Mouse (Mus musculus): ENCODE results near the gene Xrcc6. TPM values are rescaled to one million over a fixed set of nuclear protein-coding genes. Genes with fewer than 3 reads are reported as not detected.

The Xrcc6 gene
- total and polyA plus RNA-seq, 2 experiments from 2014 or later = 29.5 to 34.8 TPM

DNA sequence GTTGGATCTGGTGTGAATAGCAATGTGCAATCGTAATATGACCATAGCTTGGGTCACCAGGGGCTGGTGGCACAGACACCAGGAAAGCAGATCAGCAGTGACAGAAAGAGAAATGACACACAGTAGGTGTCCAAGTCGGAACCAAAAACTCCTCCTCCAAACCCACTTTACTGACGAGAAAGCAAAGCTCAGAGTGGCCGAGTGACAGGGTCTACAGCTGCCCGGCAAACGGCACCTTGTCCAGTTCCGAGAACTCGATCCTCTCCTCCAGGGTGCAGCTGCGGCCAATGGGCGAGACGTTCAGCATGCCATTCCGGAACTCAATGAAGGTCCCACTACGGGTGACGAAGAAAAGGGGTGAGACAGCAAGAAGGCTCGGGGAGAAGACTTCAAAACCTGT is 32.2 kb upstream of the Xrcc6 start:
- H3K27me3 ChIP-seq (ENCODE audit: insufficient read depth, low read length) = no peaks in the 10 kb centered on the region
- H3K9ac ChIP-seq = no peak overlapping the region
- H3K27ac ChIP-seq (ENCODE audit: low read depth, low read length) = no peak overlapping the region
- WGBS = 90% methylated on average over 15 of the region's 15 CpGs
- H3K36me3 ChIP-seq (ENCODE audit: insufficient read depth) = peaks cover 47% of the 10 kb centered on the region
- H3K9me3 ChIP-seq (ENCODE audit: low read length) = no peaks in the 10 kb centered on the region
- no peak for TF ChIP-seq CTCF (IDR thresholded peaks at IDR 0.05; ENCODE audit: low read depth)
- H3K4me1 ChIP-seq (ENCODE audit: insufficient read depth) = 0 out of 2 replicates have a peak, but pooled peaks cover 3% of the 10 kb centered on the region
- DNase-seq = no peak
- ATAC-seq = no peak
- no peak overlapping the region for H3K4me3 ChIP-seq (ENCODE audit: low read depth, low read length)
- no peak overlapping the region for H3K4me2 ChIP-seq (ENCODE audit: low read depth)

DNA sequence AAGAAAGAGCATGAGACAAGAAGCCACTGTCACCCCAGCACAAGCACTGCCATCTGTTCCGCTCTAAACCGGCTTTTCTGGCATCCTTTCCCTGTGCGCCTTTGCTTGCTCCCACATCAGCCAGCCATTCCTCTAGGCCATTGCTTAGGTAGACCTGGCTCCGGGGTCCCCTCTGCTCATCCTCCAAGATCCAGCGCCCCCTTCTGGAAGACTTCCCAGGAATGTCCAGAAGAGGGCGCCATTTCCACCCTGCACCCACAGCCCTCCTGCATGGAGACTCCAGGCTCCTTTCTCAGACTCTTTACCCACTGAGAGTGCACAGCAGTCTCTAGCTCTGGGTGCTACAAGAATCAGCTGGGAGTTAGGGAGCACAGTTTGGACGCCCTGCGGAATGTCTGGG is 31.2 kb upstream of the Xrcc6 start:
- Histone ChIP-seq H3K36me3 (ENCODE audit: insufficient read depth) (peaks cover 38% of the 10 kb centered on the region), H3K27ac (ENCODE audit: low read depth, low read length) (no peak overlapping the region), H3K4me2 (ENCODE audit: low read depth) (no peak overlapping the region), H3K27me3 (ENCODE audit: insufficient read depth, low read length) (no peaks in the 10 kb centered on the region), H3K4me3 (ENCODE audit: low read depth, low read length) (no peak overlapping the region), H3K9me3 (ENCODE audit: low read length) (no peaks in the 10 kb centered on the region), H3K9ac (no peak overlapping the region), H3K4me1 (ENCODE audit: insufficient read depth) (0 out of 2 replicates have a peak, but pooled peaks cover 6% of the 10 kb centered on the region)
- peak; percentile 92 for TF ChIP-seq CTCF (IDR thresholded peaks at IDR 0.05; ENCODE audit: low read depth)
- no peak for ATAC-seq
- WGBS = 51% methylated on average over 8 of the region's 8 CpGs
- peak; percentile 67 for DNase-seq

DNA sequence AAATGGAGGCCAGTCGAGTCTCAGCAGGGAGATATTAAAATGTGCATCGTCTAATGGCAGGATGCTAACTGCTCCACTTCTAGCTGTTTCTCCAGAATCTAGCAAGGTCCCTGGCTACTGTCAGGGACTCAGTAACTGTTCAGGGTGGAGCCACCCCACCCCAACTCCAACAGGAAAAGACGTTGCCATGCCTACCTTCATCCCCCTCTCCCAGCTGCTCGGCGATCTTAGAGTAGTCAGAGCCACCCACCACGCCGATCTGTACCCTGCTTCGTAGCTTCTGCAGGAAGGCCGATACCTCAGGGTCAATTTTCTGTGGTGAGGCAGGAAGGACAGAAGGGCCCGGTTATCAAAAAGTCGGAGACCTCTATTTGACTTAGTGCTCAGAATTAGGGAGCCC is 30.0 kb upstream of the Xrcc6 start:
- TF ChIP-seq CTCF (IDR thresholded peaks at IDR 0.05; ENCODE audit: low read depth) = no peak
- no peak for ATAC-seq
- Histone ChIP-seq H3K4me2 (ENCODE audit: low read depth) (no peak overlapping the region), H3K9ac (no peak overlapping the region), H3K36me3 (ENCODE audit: insufficient read depth) (peaks cover 27% of the 10 kb centered on the region), H3K9me3 (ENCODE audit: low read length) (no peaks in the 10 kb centered on the region), H3K4me1 (ENCODE audit: insufficient read depth) (0 out of 2 replicates have a peak, but pooled peaks cover 6% of the 10 kb centered on the region), H3K4me3 (ENCODE audit: low read depth, low read length) (no peak overlapping the region), H3K27me3 (ENCODE audit: insufficient read depth, low read length) (no peaks in the 10 kb centered on the region), H3K27ac (ENCODE audit: low read depth, low read length) (no peak overlapping the region)
- no peak for DNase-seq
- WGBS = 85% methylated on average over 11 of the region's 11 CpGs

DNA sequence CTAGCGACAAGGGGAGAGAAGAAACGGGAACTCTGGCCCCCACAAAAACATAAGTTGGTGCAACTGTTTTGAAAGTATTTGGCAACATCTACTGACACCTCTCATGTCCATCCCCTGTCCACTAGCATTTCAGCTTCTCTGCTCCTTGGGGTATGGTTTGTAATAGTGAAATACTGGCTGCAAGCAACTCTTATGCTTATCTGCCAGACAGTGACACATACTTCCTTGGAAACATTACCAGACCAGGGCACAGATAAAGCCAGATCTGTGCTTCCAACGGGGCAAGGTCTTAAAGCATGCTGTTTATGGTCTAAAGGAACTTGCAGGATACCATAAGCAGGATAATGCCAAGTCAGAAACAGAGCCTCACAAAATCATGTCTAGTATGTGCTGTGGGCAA is 28.7 kb upstream of the Xrcc6 start:
- 88% methylated on average over 3 of the region's 3 CpGs for WGBS

DNA sequence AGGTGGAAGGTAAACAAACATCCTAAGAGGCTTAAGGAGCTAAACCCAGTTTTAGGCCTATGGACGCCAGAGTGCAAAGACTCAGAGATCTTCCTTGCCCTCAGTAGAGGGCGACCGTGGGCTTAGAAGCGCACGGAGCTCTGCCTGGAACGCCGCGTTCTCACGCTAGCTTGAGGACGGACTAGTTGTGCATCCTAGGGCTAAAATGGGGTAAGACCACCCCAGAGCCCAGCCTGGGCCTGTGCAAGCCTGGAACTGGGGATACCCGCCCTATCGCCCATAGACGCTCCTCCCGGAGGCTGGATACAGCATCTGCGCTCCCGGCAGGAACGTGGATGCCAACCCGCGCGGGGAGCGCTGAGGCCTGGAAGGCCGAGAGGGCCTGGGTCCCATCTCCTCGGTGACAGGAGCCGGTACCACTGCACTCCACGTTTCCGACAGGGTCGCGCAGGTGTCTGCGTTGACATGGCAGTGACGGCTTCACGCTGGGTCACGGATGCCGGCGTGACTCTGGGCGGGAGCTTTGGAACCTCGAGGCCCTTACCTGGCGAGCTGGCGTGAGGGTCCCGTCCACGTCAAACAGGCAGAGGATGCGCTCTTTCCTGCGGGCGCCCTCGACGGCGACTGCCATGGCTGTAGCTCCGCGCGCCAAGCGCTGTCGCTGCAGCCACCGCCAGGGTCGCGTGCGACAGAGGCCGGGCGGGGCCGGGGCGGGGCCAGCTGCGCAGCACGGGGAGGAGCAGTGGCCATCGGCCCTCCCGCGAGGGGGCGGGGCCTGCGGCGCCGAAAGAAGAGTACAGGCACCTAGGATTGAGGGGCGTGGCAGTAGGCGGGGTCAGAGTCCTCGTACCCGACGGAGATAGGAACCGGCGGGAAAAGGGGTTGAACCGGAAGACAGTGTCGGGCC is 27.2 kb upstream of the Xrcc6 start, which contains the start of gene Pmm1:
TSS of gene Pmm1 (minus strand) at position 760 of the 907 bp plus-strand sequence.
- peak within 1 kb of the TSS; percentile 89 for H3K27ac ChIP-seq (ENCODE audit: low read depth, low read length)
- DNase-seq (peak; percentile 97), ATAC-seq (peak; percentile 97)
- 2% methylated on average over 72 of the region's 77 CpGs for WGBS
- H3K4me2 ChIP-seq (ENCODE audit: low read depth) = peak within 1 kb of the TSS; percentile 78
- peaks cover 5% of the 10 kb centered on the region for H3K36me3 ChIP-seq (ENCODE audit: insufficient read depth)
- H3K4me1 ChIP-seq (ENCODE audit: insufficient read depth) = 0 out of 2 replicates have a peak, but pooled peaks cover 6% of the 10 kb centered on the region
- H3K4me3 ChIP-seq (ENCODE audit: low read depth, low read length) = peak within 1 kb of the TSS; percentile 53
- no peaks in the 10 kb centered on the region for H3K9me3 ChIP-seq (ENCODE audit: low read length)
- peak; percentile 79 for TF ChIP-seq CTCF (IDR thresholded peaks at IDR 0.05; ENCODE audit: low read depth)
- peak within 1 kb of the TSS; percentile 73 for H3K9ac ChIP-seq
- H3K27me3 ChIP-seq (ENCODE audit: insufficient read depth, low read length) = no peaks in the 10 kb centered on the region

More for the DNA sequence above, 28.7 kb upstream of the Xrcc6 start:
- DNase-seq = no peak
- ATAC-seq = no peak
- TF ChIP-seq CTCF (IDR thresholded peaks at IDR 0.05; ENCODE audit: low read depth) = no peak
- Histone ChIP-seq H3K4me1 (ENCODE audit: insufficient read depth) (0 out of 2 replicates have a peak, but pooled peaks cover 6% of the 10 kb centered on the region), H3K4me2 (ENCODE audit: low read depth) (no peak overlapping the region), H3K27me3 (ENCODE audit: insufficient read depth, low read length) (no peaks in the 10 kb centered on the region), H3K27ac (ENCODE audit: low read depth, low read length) (no peak overlapping the region), H3K36me3 (ENCODE audit: insufficient read depth) (peaks cover 20% of the 10 kb centered on the region), H3K9ac (no peak overlapping the region), H3K4me3 (ENCODE audit: low read depth, low read length) (no peak overlapping the region), H3K9me3 (ENCODE audit: low read length) (no peaks in the 10 kb centered on the region)

DNA sequence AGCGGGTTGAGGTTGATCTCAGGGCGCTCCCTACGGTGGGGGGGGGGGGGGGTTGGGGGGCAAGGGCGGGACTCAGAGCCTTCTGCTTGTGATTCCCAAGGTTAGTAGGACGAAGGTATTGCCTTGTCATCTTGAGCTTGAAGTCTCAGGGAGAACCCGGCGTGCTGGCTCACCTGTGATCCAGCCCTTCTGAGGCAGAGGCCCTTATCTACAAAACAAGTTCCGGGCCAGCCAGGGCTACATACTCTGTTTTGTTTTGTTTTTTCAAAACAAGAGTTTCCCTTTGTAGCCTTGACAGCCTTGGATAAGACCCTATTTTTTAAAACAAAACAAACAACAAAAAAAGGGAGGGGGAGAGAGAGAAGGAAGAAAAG is 26.6 kb upstream of the Xrcc6 start:
- H3K27ac ChIP-seq (ENCODE audit: low read depth, low read length) = peak overlapping the region; percentile 89
- peak overlapping the region; percentile 53 for H3K4me3 ChIP-seq (ENCODE audit: low read depth, low read length)
- DNase-seq (no peak), ATAC-seq (peak; percentile 5)
- H3K9ac ChIP-seq = peak overlapping the region; percentile 73
- no peaks in the 10 kb centered on the region for H3K27me3 ChIP-seq (ENCODE audit: insufficient read depth, low read length)
- H3K36me3 ChIP-seq (ENCODE audit: insufficient read depth) = no peaks in the 10 kb centered on the region; the same call in 1 of the 2 replicates
- H3K9me3 ChIP-seq (ENCODE audit: low read length) = no peaks in the 10 kb centered on the region
- H3K4me1 ChIP-seq (ENCODE audit: insufficient read depth) = 0 out of 2 replicates have a peak, but pooled peaks cover 6% of the 10 kb centered on the region
- peak overlapping the region; percentile 78 for H3K4me2 ChIP-seq (ENCODE audit: low read depth)
- WGBS = 5% methylated on average over 6 of the region's 8 CpGs
- TF ChIP-seq CTCF (IDR thresholded peaks at IDR 0.05; ENCODE audit: low read depth) = no peak

DNA sequence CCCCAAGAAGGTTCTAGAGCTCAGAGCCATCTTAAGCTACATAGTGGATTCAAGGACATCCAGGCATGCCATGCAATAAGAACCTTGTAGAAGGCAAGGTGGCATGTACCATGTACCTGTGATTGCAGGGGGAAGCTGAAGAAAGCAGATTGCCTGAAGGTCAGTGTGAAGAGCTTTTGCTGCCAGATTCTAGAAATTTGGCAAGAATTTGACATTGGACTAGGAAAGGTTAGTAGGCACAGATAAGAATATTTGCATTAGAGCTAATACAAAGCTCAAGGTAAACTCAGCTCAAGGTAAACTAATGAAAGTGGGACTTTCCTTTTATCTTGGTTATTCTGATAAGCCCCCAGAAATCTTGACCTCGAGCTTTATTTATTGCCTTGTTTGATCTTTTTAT is 23.4 kb upstream of the Xrcc6 start:
- H3K36me3 ChIP-seq (ENCODE audit: insufficient read depth) = no peaks in the 10 kb centered on the region
- no peaks in the 10 kb centered on the region for H3K9me3 ChIP-seq (ENCODE audit: low read length)
- ATAC-seq (no peak), DNase-seq (no peak)
- no peak for TF ChIP-seq CTCF (IDR thresholded peaks at IDR 0.05; ENCODE audit: low read depth)
- no peak overlapping the region for H3K4me2 ChIP-seq (ENCODE audit: low read depth)
- H3K9ac ChIP-seq = no peak overlapping the region
- no peak overlapping the region for H3K27ac ChIP-seq (ENCODE audit: low read depth, low read length)
- H3K27me3 ChIP-seq (ENCODE audit: insufficient read depth, low read length) = no peaks in the 10 kb centered on the region
- WGBS = 67% methylated on average over 1 of the region's 1 CpGs
- H3K4me1 ChIP-seq (ENCODE audit: insufficient read depth) = 0 out of 2 replicates have a peak, but pooled peaks cover 4% of the 10 kb centered on the region
- no peak overlapping the region for H3K4me3 ChIP-seq (ENCODE audit: low read depth, low read length)

All from forebrain, postnatal 0 days (tissue).